Mouse (Mus musculus) left cerebral cortex, adult 9 months (tissue): Measurements from ENCODE around the gene Scaper.

Experiments used
- DNase-seq, 2 experiments: peaks; one replicate each; pipeline ENCODE4 v3.0.0; 2022; ENCODE audit warnings: low spot score in 2 of 2

The Scaper gene

GRCm38 (mm10) chr9:55540391-55540770 lies 397.5 kb downstream of the Scaper start:
- no peak for DNase-seq

GRCm38 (mm10) chr9:55539661-55540390 lies 398.1 kb downstream of the Scaper start:
- no peak for DNase-seq

- DNase-seq = no peak
These were observed 398.9 kb downstream of the Scaper start for GRCm38 (mm10) chr9:55539006-55539405.

- DNase-seq = no peak
These were observed 399.5 kb downstream of the Scaper start, which contains the start of gene Isl2 for GRCm38 (mm10) chr9:55538377-55538776. TSS of gene Isl2 (plus strand) at chr9:55538672.

GRCm38 (mm10) chr9:55535907-55536306 lies 402.0 kb downstream of the Scaper start:
- no peak for DNase-seq

- no peak for DNase-seq
These were observed 412.2 kb downstream of the Scaper start for GRCm38 (mm10) chr9:55525716-55526115.

GRCm38 (mm10) chr9:55512027-55512543 lies 425.8 kb downstream of the Scaper start, which contains the start of gene Etfa:
TSS of gene Etfa (minus strand) at chr9:55512243.
- peak; percentile 83 to 93 for DNase-seq

- DNase-seq = peak in 1 of 2 experiments; percentile 1
These were observed 426.4 kb downstream of the Scaper start for GRCm38 (mm10) chr9:55511521-55511993.

GRCm38 (mm10) chr9:55510651-55511235 lies 427.2 kb downstream of the Scaper start:
- DNase-seq = no peak

- DNase-seq = no peak
These were observed 428.2 kb downstream of the Scaper start for GRCm38 (mm10) chr9:55509731-55510130.

- DNase-seq = no peak
These were observed 429.2 kb downstream of the Scaper start for GRCm38 (mm10) chr9:55508701-55509100.

- no peak for DNase-seq
These were observed 430.0 kb downstream of the Scaper start for GRCm38 (mm10) chr9:55507922-55508321.
